9 mouse cellular contexts compared by ENCODE assay signal in genomic region chr15:88716350-88716749, GRCm38 (mm10). TPM values are rescaled to one million over a fixed set of nuclear protein-coding genes. Genes with fewer than 3 reads are reported as not detected.
A peak's percentile ranks its signal among the peaks of the same experiment; 100 is the strongest.
DNase-seq lines count a peak whose midpoint lies in the region; ATAC-seq and TF ChIP-seq lines count a peak whose summit lies in the region.
"Had no signal": no experiment of that assay in that cellular context is flagged by ENCODE, and none has a peak within 500 bp of the region (broad histone marks: within the 10 kb centered on the region; RNA-seq: fewer than 3 reads in every experiment).

No protein-coding gene starts in this region.

- peak; percentile 39 for DNase-seq in kidney, adult 2 months
- DNase-seq in CD4-positive helper T cell, adult 2 months (ENCODE audit: low read depth, low spot score), result peak; percentile 36
- DNase-seq in MN1 (ENCODE audit: low spot score), result peak; percentile 47
- DNase-seq in limb, embryonic 14.5 days (ENCODE audit: low spot score), result peak; percentile 23
- DNase-seq in gastrocnemius, postnatal 4 days (ENCODE audit: low spot score in 2 of 2), result no peak
- DNase-seq in spleen, adult 12 weeks (ENCODE audit: low spot score), result no peak

- no peak overlapping the region for H3K4me2 ChIP-seq in kidney, embryonic 14.5 days (replicated peaks; ENCODE audit: low read depth, low read length)
- H3K4me2 ChIP-seq in limb, embryonic 14.5 days (replicated peaks; ENCODE audit: low read depth, low read length, severe bottlenecking), result no peak overlapping the region
- no peak overlapping the region for H3K4me2 ChIP-seq in forebrain, embryonic 12.5 days
- H3K4me2 ChIP-seq: midbrain, embryonic 12.5 days had no signal

- H3K4me3 ChIP-seq in kidney, adult 2 months (ENCODE audit: insufficient read depth, low read depth, low read length), result no peak overlapping the region
- no peak overlapping the region for H3K4me3 ChIP-seq in kidney, embryonic 14.5 days (ENCODE audit: low read length)
- H3K4me3 ChIP-seq in limb, embryonic 14.5 days (replicated peaks; ENCODE audit: low read length), result no peak overlapping the region
- H3K4me3 ChIP-seq in forebrain, embryonic 12.5 days (replicated peaks), result no peak overlapping the region
- H3K4me3 ChIP-seq: midbrain, embryonic 12.5 days had no signal

- H3K9ac ChIP-seq in kidney, embryonic 14.5 days (ENCODE audit: low read depth, low read length), result no peak overlapping the region
- H3K9ac ChIP-seq in limb, embryonic 14.5 days (ENCODE audit: low read depth, low read length, severe bottlenecking), result no peak overlapping the region
- no peak overlapping the region for H3K9ac ChIP-seq in forebrain, embryonic 12.5 days
- H3K9ac ChIP-seq: midbrain, embryonic 12.5 days had no signal

- no peak for TF ChIP-seq POLR2A in kidney, adult 2 months (IDR thresholded peaks at IDR 0.05; ENCODE audit: low read depth, low read length)
- TF ChIP-seq POLR2A in limb, embryonic 14.5 days (IDR thresholded peaks at IDR 0.05; ENCODE audit: borderline replicate concordance, extremely low read depth, insufficient read depth, insufficient read length), result no peak

- no peak overlapping the region for H3K27ac ChIP-seq in kidney, adult 2 months (ENCODE audit: insufficient read depth, low read depth, low read length)
- no peak overlapping the region for H3K27ac ChIP-seq in kidney, embryonic 14.5 days (ENCODE audit: low read depth, low read length)
- no peak overlapping the region for H3K27ac ChIP-seq in limb, embryonic 14.5 days (replicated peaks; ENCODE audit: low read depth, low read length)
- H3K27ac ChIP-seq in forebrain, embryonic 12.5 days, result no peak overlapping the region
- H3K27ac ChIP-seq: midbrain, embryonic 12.5 days had no signal

- H3K36me3 ChIP-seq in kidney, adult 2 months (ENCODE audit: control insufficient read depth, insufficient read depth, low read length), result peaks cover 7% of the 10 kb centered on the region
- peaks cover 82% of the 10 kb centered on the region for H3K36me3 ChIP-seq in kidney, embryonic 14.5 days (ENCODE audit: control insufficient read depth, insufficient read depth, low read length)
- H3K36me3 ChIP-seq in limb, embryonic 14.5 days (ENCODE audit: control insufficient read depth, insufficient read depth, low read length), result peaks cover 93% of the 10 kb centered on the region
- H3K36me3 ChIP-seq in forebrain, embryonic 12.5 days (replicated peaks), result peaks cover 92% of the 10 kb centered on the region

- TF ChIP-seq CTCF in kidney, adult 2 months (conservative IDR thresholded peaks at IDR 0.05; ENCODE audit: insufficient read depth, insufficient read length, low read depth, low read length), result peak; percentile 9; the same call in 1 of the 2 replicates

- no peaks in the 10 kb centered on the region for H3K4me1 ChIP-seq in kidney, adult 2 months (ENCODE audit: control insufficient read depth, insufficient read depth, low read length)
- no peaks in the 10 kb centered on the region for H3K4me1 ChIP-seq in kidney, embryonic 14.5 days (ENCODE audit: control insufficient read depth, insufficient read depth, low read length)
- H3K4me1 ChIP-seq in limb, embryonic 14.5 days (ENCODE audit: control insufficient read depth, insufficient read depth, low read length), result no peaks in the 10 kb centered on the region
- H3K4me1 ChIP-seq in forebrain, embryonic 12.5 days, result no peaks in the 10 kb centered on the region

- no peak for ATAC-seq in kidney, embryonic 14.5 days (ENCODE audit: low FRiP score, low TSS enrichment)
- ATAC-seq in limb, embryonic 14.5 days (ENCODE audit: low FRiP score, low read depth), result no peak
- ATAC-seq in forebrain, embryonic 12.5 days (ENCODE audit: low FRiP score), result no peak

- no peaks in the 10 kb centered on the region for H3K27me3 ChIP-seq in kidney, adult 2 months (replicated peaks; ENCODE audit: control insufficient read depth, insufficient read depth, low read length)
- no peaks in the 10 kb centered on the region for H3K27me3 ChIP-seq in kidney, embryonic 14.5 days (ENCODE audit: control insufficient read depth, insufficient read depth, low read length)
- H3K27me3 ChIP-seq in limb, embryonic 14.5 days (ENCODE audit: control insufficient read depth, insufficient read depth, low read length), result no peaks in the 10 kb centered on the region
- no peaks in the 10 kb centered on the region for H3K27me3 ChIP-seq in forebrain, embryonic 12.5 days
- H3K27me3 ChIP-seq: midbrain, embryonic 12.5 days had no signal

- no peaks in the 10 kb centered on the region for H3K9me3 ChIP-seq in kidney, embryonic 14.5 days (ENCODE audit: control insufficient read depth, low read length)
- no peaks in the 10 kb centered on the region for H3K9me3 ChIP-seq in limb, embryonic 14.5 days (ENCODE audit: control insufficient read depth, low read length)
- H3K9me3 ChIP-seq in forebrain, embryonic 12.5 days, result no peaks in the 10 kb centered on the region
- H3K9me3 ChIP-seq: midbrain, embryonic 12.5 days had no signal

RNA-seq across cellular contexts. Expression of gene Brd1, which starts 17.7 kb away (rescaled TPM):
- 11.0 and 11.6 TPM in 2 replicates for polyA plus RNA-seq in kidney, adult 2 months (2012; rRNA removed)
- polyA plus RNA-seq in kidney, embryonic 14.5 days (2014; fragmentation: Nextera tagmentation; extraction: Ambion mirVana), result 26.0 and 27.2 TPM in 2 replicates
- 26.4 and 28.2 TPM in 2 replicates for polyA plus RNA-seq in limb, embryonic 14.5 days (2012; rRNA removed)
- polyA plus RNA-seq in limb, embryonic 14.5 days (2014; fragmentation: Nextera tagmentation; extraction: Ambion mirVana), result 24.9 and 29.9 TPM in 2 replicates
- total RNA-seq in gastrocnemius, postnatal 4 days (2021), result 10 to 100 TPM; 39.5 to 44.5 TPM
- 30.0 and 31.8 TPM in 2 replicates for polyA plus RNA-seq in forebrain, embryonic 12.5 days (2016; fragmentation: Nextera tagmentation; extraction: Ambion mirVana)

RNA-seq across cellular contexts. Expression of gene Zbed4, which starts 35.1 kb away (rescaled TPM):
- 5.2 and 5.6 TPM in 2 replicates for polyA plus RNA-seq in kidney, adult 2 months (2012; rRNA removed)
- 12.4 and 26.8 TPM in 2 replicates for polyA plus RNA-seq in kidney, embryonic 14.5 days (2014; fragmentation: Nextera tagmentation; extraction: Ambion mirVana)
- polyA plus RNA-seq in limb, embryonic 14.5 days (2012; rRNA removed), result 12.2 and 12.4 TPM in 2 replicates
- 14.9 and 17.3 TPM in 2 replicates for polyA plus RNA-seq in limb, embryonic 14.5 days (2014; fragmentation: Nextera tagmentation; extraction: Ambion mirVana)
- total RNA-seq in gastrocnemius, postnatal 4 days (2021), result 10 to 100 TPM; 14.2 to 14.8 TPM
- 43.6 and 47.1 TPM in 2 replicates for polyA plus RNA-seq in forebrain, embryonic 12.5 days (2016; fragmentation: Nextera tagmentation; extraction: Ambion mirVana)

Comparison
In these comparisons a context has a peak if more than half of its experiments do, and no peak if none do; other contexts are left out.
1. DNase-seq: peak in kidney, adult 2 months (single experiment), CD4-positive helper T cell, adult 2 months (single experiment), MN1 (single experiment) and limb, embryonic 14.5 days (single experiment); none in gastrocnemius, postnatal 4 days (0 of 2) and spleen, adult 12 weeks (single experiment).